Mouse (Mus musculus): ENCODE results near the gene Elp5. TPM values are rescaled to one million over a fixed set of nuclear protein-coding genes. Genes with fewer than 3 reads are reported as not detected.
"Not testable (repeated sequence)": the region's sequence is repeated elsewhere in the genome, so short reads cannot be mapped to it uniquely, and the experiment has no call there.

Gene Elp5
- polyA plus RNA-seq, 1 experiment from 2014 or later = 127 TPM

GRCm38 (mm10) chr11:69937385-69937784, 44.9 kb downstream of the Elp5 start:
- Histone ChIP-seq H3K4me2 (replicated peaks) (no peak overlapping the region), H3K9ac (replicated peaks) (no peak overlapping the region), H3K27me3 (peaks cover 71% of the 10 kb centered on the region)

GRCm38 (mm10) chr11:69936714-69937347, 45.5 kb downstream of the Elp5 start:
- H3K9ac ChIP-seq (replicated peaks) = peak overlapping the region; percentile 70; the same call in 1 of the 2 replicates
- H3K9me3 ChIP-seq = no peaks in the 10 kb centered on the region
- peaks cover 71% of the 10 kb centered on the region for H3K27me3 ChIP-seq
- peak overlapping the region; percentile 58 for H3K4me3 ChIP-seq
- H3K4me1 ChIP-seq = peaks cover 21% of the 10 kb centered on the region
- no peak overlapping the region for H3K27ac ChIP-seq (replicated peaks)
- WGBS = 45% methylated on average over 9 of the region's 9 CpGs
- no peak for ATAC-seq (ENCODE audit: low FRiP score, low read depth)
- H3K36me3 ChIP-seq = no peaks in the 10 kb centered on the region
- H3K4me2 ChIP-seq (replicated peaks) = peak overlapping the region; percentile 100

More at GRCm38 (mm10) chr11:69937385-69937784, 44.9 kb downstream of the Elp5 start:
- ATAC-seq (ENCODE audit: low FRiP score, low read depth) = no peak
- H3K9me3 ChIP-seq = no peaks in the 10 kb centered on the region
- H3K4me1 ChIP-seq = peaks cover 21% of the 10 kb centered on the region
- 36% methylated on average over 4 of the region's 4 CpGs for WGBS
- H3K36me3 ChIP-seq = no peaks in the 10 kb centered on the region
- no peak overlapping the region for H3K4me3 ChIP-seq
- no peak overlapping the region for H3K27ac ChIP-seq (replicated peaks)

GRCm38 (mm10) chr11:69936156-69936555, 46.2 kb downstream of the Elp5 start:
- ATAC-seq (ENCODE audit: low FRiP score, low read depth) = no peak; the same call in 1 of the 2 replicates
- Histone ChIP-seq H3K27ac (replicated peaks) (no peak overlapping the region), H3K4me3 (peak overlapping the region; percentile 58), H3K4me2 (replicated peaks) (peak overlapping the region; percentile 100), H3K36me3 (no peaks in the 10 kb centered on the region), H3K4me1 (peaks cover 21% of the 10 kb centered on the region), H3K9ac (replicated peaks) (peak overlapping the region; percentile 70), H3K27me3 (peaks cover 71% of the 10 kb centered on the region), H3K9me3 (no peaks in the 10 kb centered on the region)
- WGBS = 2% methylated on average over 30 of the region's 30 CpGs

GRCm38 (mm10) chr11:69935137-69935879, 47.0 kb downstream of the Elp5 start, which contains the start of gene Ybx2:
TSS of gene Ybx2 (plus strand) at chr11:69935796.
- Histone ChIP-seq H3K27ac (replicated peaks) (no peak within 1 kb of the TSS; the same call in 1 of the 2 replicates), H3K36me3 (no peaks in the 10 kb centered on the region), H3K9ac (replicated peaks) (peak within 1 kb of the TSS; percentile 70), H3K4me2 (replicated peaks) (peak within 1 kb of the TSS; percentile 100), H3K4me1 (peaks cover 21% of the 10 kb centered on the region), H3K9me3 (no peaks in the 10 kb centered on the region), H3K27me3 (peaks cover 65% of the 10 kb centered on the region), H3K4me3 (peak within 1 kb of the TSS; percentile 58)
- ATAC-seq (ENCODE audit: low FRiP score, low read depth) = peak; percentile 92
- 1% methylated on average over 60 of the region's 62 CpGs for WGBS

- WGBS = 24% methylated on average over 6 of the region's 6 CpGs
- Histone ChIP-seq H3K9ac (replicated peaks) (no peak overlapping the region), H3K27ac (replicated peaks) (no peak overlapping the region), H3K9me3 (no peaks in the 10 kb centered on the region), H3K4me2 (replicated peaks) (peak overlapping the region; percentile 100), H3K27me3 (peaks cover 61% of the 10 kb centered on the region), H3K4me3 (no peak overlapping the region), H3K36me3 (no peaks in the 10 kb centered on the region), H3K4me1 (peaks cover 21% of the 10 kb centered on the region)
- no peak for ATAC-seq (ENCODE audit: low FRiP score, low read depth)
Observed at GRCm38 (mm10) chr11:69934681-69935080, 47.6 kb downstream of the Elp5 start.

- peaks cover 21% of the 10 kb centered on the region for H3K4me1 ChIP-seq
- peak overlapping the region; percentile 17; the same call in 1 of the 2 replicates for H3K4me3 ChIP-seq
- peak overlapping the region; percentile 37 for H3K4me2 ChIP-seq (replicated peaks)
- H3K9me3 ChIP-seq = no peaks in the 10 kb centered on the region
- H3K36me3 ChIP-seq = no peaks in the 10 kb centered on the region
- peaks cover 56% of the 10 kb centered on the region for H3K27me3 ChIP-seq
- no peak overlapping the region for H3K9ac ChIP-seq (replicated peaks)
- WGBS = 2% methylated on average over 18 of the region's 18 CpGs
- ATAC-seq (ENCODE audit: low FRiP score, low read depth) = peak; percentile 38; the same call in 1 of the 2 replicates
- H3K27ac ChIP-seq (replicated peaks) = no peak overlapping the region
Observed at GRCm38 (mm10) chr11:69934169-69934568, 48.1 kb downstream of the Elp5 start.

- WGBS = 76% methylated on average over 4 of the region's 4 CpGs
- Histone ChIP-seq H3K4me2 (replicated peaks) (no peak overlapping the region), H3K27ac (replicated peaks) (no peak overlapping the region), H3K9ac (replicated peaks) (no peak overlapping the region), H3K4me1 (peaks cover 21% of the 10 kb centered on the region), H3K36me3 (no peaks in the 10 kb centered on the region), H3K9me3 (no peaks in the 10 kb centered on the region), H3K4me3 (no peak overlapping the region), H3K27me3 (peaks cover 45% of the 10 kb centered on the region)
- ATAC-seq (ENCODE audit: low FRiP score, low read depth) = no peak
Observed at GRCm38 (mm10) chr11:69933066-69933465, 49.3 kb downstream of the Elp5 start.

GRCm38 (mm10) chr11:69932254-69932653, 50.1 kb downstream of the Elp5 start:
- Histone ChIP-seq H3K27me3 (peaks cover 37% of the 10 kb centered on the region), H3K4me3 (no peak overlapping the region), H3K27ac (replicated peaks) (no peak overlapping the region), H3K9ac (replicated peaks) (no peak overlapping the region), H3K4me2 (replicated peaks) (no peak overlapping the region), H3K36me3 (no peaks in the 10 kb centered on the region), H3K9me3 (no peaks in the 10 kb centered on the region), H3K4me1 (peaks cover 21% of the 10 kb centered on the region)
- no peak for ATAC-seq (ENCODE audit: low FRiP score, low read depth)
- 31% methylated on average over 3 of the region's 3 CpGs for WGBS

- H3K36me3 ChIP-seq = no peaks in the 10 kb centered on the region
Observed at GRCm38 (mm10) chr11:69931769-69932168, 50.5 kb downstream of the Elp5 start.

GRCm38 (mm10) chr11:69930967-69931537, 51.3 kb downstream of the Elp5 start:
- no peak overlapping the region for H3K27ac ChIP-seq (replicated peaks)
- no peak overlapping the region for H3K9ac ChIP-seq (replicated peaks)
- H3K4me3 ChIP-seq = no peak overlapping the region
- whole genome bisulfite sequencing = 82% methylated on average over 3 of the region's 3 CpGs
- H3K4me1 ChIP-seq = peaks cover 14% of the 10 kb centered on the region
- ATAC-seq (ENCODE audit: low FRiP score, low read depth) = no peak
- no peak overlapping the region for H3K4me2 ChIP-seq (replicated peaks)
- H3K27me3 ChIP-seq = peaks cover 25% of the 10 kb centered on the region
- H3K9me3 ChIP-seq = no peaks in the 10 kb centered on the region
- no peaks in the 10 kb centered on the region for H3K36me3 ChIP-seq

More at GRCm38 (mm10) chr11:69931769-69932168, 50.5 kb downstream of the Elp5 start:
- Histone ChIP-seq H3K9ac (replicated peaks) (no peak overlapping the region), H3K4me1 (peaks cover 21% of the 10 kb centered on the region), H3K27me3 (peaks cover 32% of the 10 kb centered on the region), H3K4me2 (replicated peaks) (no peak overlapping the region), H3K27ac (replicated peaks) (no peak overlapping the region), H3K9me3 (no peaks in the 10 kb centered on the region), H3K4me3 (no peak overlapping the region)
- 74% methylated on average over 8 of the region's 8 CpGs for WGBS
- no peak for ATAC-seq (ENCODE audit: low FRiP score, low read depth)

- H3K9me3 ChIP-seq; H3K4me2 ChIP-seq (replicated peaks); H3K4me1 ChIP-seq; H3K36me3 ChIP-seq; ATAC-seq (ENCODE audit: low FRiP score, low read depth); H3K4me3 ChIP-seq; H3K9ac ChIP-seq (replicated peaks); H3K27ac ChIP-seq (replicated peaks): not testable (repeated sequence)
- WGBS = 88% methylated on average over 8 of the region's 8 CpGs
- H3K27me3 ChIP-seq = peaks cover 16% of the 10 kb centered on the region
Observed at GRCm38 (mm10) chr11:69930176-69930575, 52.1 kb downstream of the Elp5 start.

- 88% methylated on average over 4 of the region's 4 CpGs for WGBS
- Histone ChIP-seq H3K4me1 (peaks cover 3% of the 10 kb centered on the region; the same call in 1 of the 2 replicates), H3K27ac (replicated peaks) (no peak overlapping the region), H3K4me3 (no peak overlapping the region), H3K27me3 (peaks cover 11% of the 10 kb centered on the region), H3K4me2 (replicated peaks) (no peak overlapping the region), H3K9ac (replicated peaks) (no peak overlapping the region), H3K9me3 (no peaks in the 10 kb centered on the region), H3K36me3 (no peaks in the 10 kb centered on the region)
- ATAC-seq (ENCODE audit: low FRiP score, low read depth) = no peak
Observed at GRCm38 (mm10) chr11:69929712-69930111, 52.6 kb downstream of the Elp5 start.
